Mouse (Mus musculus) layer of hippocampus, adult 8-10 months (tissue): ENCODE results near the gene Olfr593. TPM values are rescaled to one million over a fixed set of nuclear protein-coding genes. Genes with fewer than 3 reads are reported as not detected.
"Not testable (repeated sequence)": the region's sequence is repeated elsewhere in the genome, so short reads cannot be mapped to it uniquely, and the experiment has no call there.

Source experiments
- DNase-seq, 2 experiments: peaks; one replicate each; pipeline ENCODE4 v3.0.0; 2022; ENCODE audit warnings: low spot score in 2 of 2
- microRNA-seq, 2 experiments: library from miRNA; unstranded; fragments of <30 nt; microRNA quantifications; one replicate each; pipeline ENCODE4 v1.2.0; 2022
- total RNA-seq, 4 experiments: library from RNA; stranded (reverse); gene quantifications; 2 replicates each; pipeline ENCODE4 v1.2.4; 2022

Olfr593 gene
- total RNA-seq, result not detected

DNA sequence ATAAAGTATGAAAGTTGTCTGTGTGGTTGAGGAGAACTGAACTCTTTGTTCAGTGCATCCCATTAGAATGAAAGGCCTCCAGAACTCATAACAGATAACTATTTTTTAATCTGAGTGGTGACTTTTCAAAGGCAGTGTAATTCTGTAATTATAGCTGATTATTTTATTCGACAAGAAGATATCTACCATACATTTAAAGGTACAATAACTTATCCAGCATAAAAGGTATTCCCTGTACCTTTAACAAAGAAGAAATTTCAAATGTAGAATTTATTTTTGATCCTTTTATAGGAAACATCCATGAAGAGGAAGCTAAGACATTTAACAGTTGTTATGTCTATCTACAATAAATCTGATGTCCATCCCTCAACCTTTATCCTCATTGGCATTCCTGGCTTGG is at the start of gene Olfr593:
TSS of gene Olfr593 (plus strand) at position 301 of the 400 bp plus-strand sequence.
- no peak for DNase-seq

GRCm38 (mm10) chr7:103169697-103170096 is 42.0 kb upstream of the Olfr593 start:
- DNase-seq, result no peak

DNA sequence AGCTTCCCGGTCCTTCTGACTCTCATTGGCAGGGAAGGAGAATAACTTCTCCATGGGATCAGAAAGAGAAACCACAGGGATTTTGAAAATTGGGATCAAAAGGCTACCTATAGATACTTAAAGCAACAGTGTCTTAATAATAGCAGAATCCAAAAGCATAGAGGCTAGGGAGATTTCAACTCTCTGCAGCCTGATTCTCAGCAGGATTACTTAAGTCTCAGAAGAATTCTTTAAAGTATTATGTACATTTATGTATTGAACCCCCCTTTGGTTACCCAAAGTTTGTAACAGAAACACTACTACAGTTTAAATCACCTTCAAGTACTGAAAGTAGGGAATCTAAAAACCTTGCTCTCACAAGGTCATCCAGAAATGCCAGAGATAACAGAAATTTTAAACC is 33.4 kb upstream of the Olfr593 start, which contains the start of gene Olfr591:
TSS of gene Olfr591 (minus strand) at position 101 of the 400 bp plus-strand sequence.
- DNase-seq, result no peak

- not testable (repeated sequence) for DNase-seq
Observed at GRCm38 (mm10) chr7:103184503-103184902, 27.2 kb upstream of the Olfr593 start, which contains the start of gene Olfr592. TSS of gene Olfr592 (plus strand) at chr7:103184803.

GRCm38 (mm10) chr7:103212050-103212449 is 388 bp downstream of the Olfr593 start:
- DNase-seq, result not testable (repeated sequence)

GRCm38 (mm10) chr7:103216696-103217095 is 5.0 kb downstream of the Olfr593 start, which contains the start of gene Olfr594:
TSS of gene Olfr594 (plus strand) at chr7:103216996.
- no peak for DNase-seq

DNA sequence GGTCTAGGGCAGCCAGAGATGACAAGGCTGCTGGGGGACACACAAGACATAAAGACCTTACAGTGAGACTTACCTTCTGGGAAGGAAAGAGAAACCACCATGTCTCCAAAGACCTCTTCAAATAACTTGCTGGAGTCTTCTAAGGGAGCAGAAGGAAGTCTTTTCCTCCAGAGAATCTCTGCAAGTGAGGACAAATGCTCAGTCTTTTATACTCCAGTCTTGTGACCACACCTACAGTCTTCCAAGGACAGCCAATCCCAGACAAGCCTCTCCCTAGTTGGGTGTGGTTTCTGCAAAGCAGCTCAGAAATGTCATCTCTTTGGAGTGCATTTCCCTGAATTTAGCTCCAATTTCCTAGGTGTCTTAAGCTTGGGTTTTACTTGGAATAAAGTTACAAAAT is 40.7 kb downstream of the Olfr593 start, which contains the start of gene Usp17ld:
TSS of gene Usp17ld (minus strand) at position 101 of the 400 bp plus-strand sequence.
- DNase-seq, result not testable (repeated sequence)

Small RNAs within 50 kb of the gene (microRNA-seq; reads per million reads assigned to microRNA genes)
- 0 reads per million in 2 experiments for gene Gm25171

Other genes starting within 250 kb of the Olfr593 start
- not detected for gene Olfr576, start 249.2 kb upstream of the Olfr593 start, total RNA-seq
- gene Olfr577, start 235.9 kb upstream of the Olfr593 start, total RNA-seq, result not detected
- not detected for gene Olfr578, start 222.5 kb upstream of the Olfr593 start, total RNA-seq
- gene Olfr582, start 173.8 kb upstream of the Olfr593 start, total RNA-seq, result not detected
- not detected for gene Olfr583, start 160.6 kb upstream of the Olfr593 start, total RNA-seq
- gene Olfr584, start 130.0 kb upstream of the Olfr593 start, total RNA-seq, result not detected
- gene Olfr585, start 114.1 kb upstream of the Olfr593 start, total RNA-seq, result not detected
- gene Olfr586, start 86.2 kb upstream of the Olfr593 start, total RNA-seq, result not detected
- not detected for gene Olfr588-ps1, start 71.0 kb upstream of the Olfr593 start, total RNA-seq
- gene Olfr589, start 55.5 kb upstream of the Olfr593 start, total RNA-seq, result not detected
- not detected for gene Olfr591, start 33.5 kb upstream of the Olfr593 start, total RNA-seq
- gene Olfr592, start 27.1 kb upstream of the Olfr593 start, total RNA-seq, result not detected
- gene Olfr594, start 5.1 kb downstream of the Olfr593 start, total RNA-seq, result not detected
- not detected for gene Usp17ld, start 40.6 kb downstream of the Olfr593 start, total RNA-seq
- gene Olfr596, start 93.8 kb downstream of the Olfr593 start, total RNA-seq, result not detected
- gene Olfr597, start 104.5 kb downstream of the Olfr593 start, total RNA-seq, result not detected
- gene Olfr598, start 111.7 kb downstream of the Olfr593 start, total RNA-seq, result not detected
- gene Olfr599, start 124.1 kb downstream of the Olfr593 start, total RNA-seq, result not detected
- gene Olfr600, start 137.8 kb downstream of the Olfr593 start, total RNA-seq, result not detected
- gene Olfr601, start 150.8 kb downstream of the Olfr593 start, total RNA-seq, result not detected
- not detected for gene Olfr603, start 174.3 kb downstream of the Olfr593 start, total RNA-seq
- not detected for gene Usp17lc, start 203.2 kb downstream of the Olfr593 start, total RNA-seq
- gene Olfr605, start 233.6 kb downstream of the Olfr593 start, total RNA-seq, result not detected
- not detected for gene Olfr606, start 237.2 kb downstream of the Olfr593 start, total RNA-seq